Mouse (Mus musculus) midbrain, embryonic 13.5 days (tissue): ENCODE measurements around the gene Hoxd8. TPM values are rescaled to one million over a fixed set of nuclear protein-coding genes. Genes with fewer than 3 reads are reported as not detected.
A peak's percentile ranks its signal among the peaks of the same experiment; 100 is the strongest.

Experiments used
- ATAC-seq: fragments of 200-750 bp; cut with Nextera tagmentation; 2 replicates; pipeline ENCODE4 v1.8.0; 2017; ENCODE audit warnings: mild to moderate bottlenecking, moderate TSS enrichment, moderate library complexity
- H3K27ac ChIP-seq: fragments of 300-500 bp; sonication (generic); 2 replicates; pipeline ENCODE4 v1.5.1; 2015; ENCODE audit warnings: inconsistent platforms, mild to moderate bottlenecking, moderate library complexity
- H3K27me3 ChIP-seq: fragments of 300-500 bp; sonication (generic); 2 replicates; pipeline ENCODE4 v1.6.1; 2015; ENCODE audit warnings: mild to moderate bottlenecking, inconsistent platforms
- H3K36me3 ChIP-seq: fragments of 300-500 bp; sonication (generic); 2 replicates; pipeline ENCODE4 v1.6.1; 2015; ENCODE audit warnings: mild to moderate bottlenecking, inconsistent platforms
- H3K4me1 ChIP-seq: fragments of 300-500 bp; sonication (generic); replicated peaks from 2 replicates; pipeline ENCODE4 v1.6.1; 2015; ENCODE audit warnings: inconsistent platforms
- H3K4me2 ChIP-seq: fragments of 300-500 bp; sonication (generic); replicated peaks from 2 replicates; pipeline ENCODE4 v1.6.1; 2015; ENCODE audit warnings: moderate library complexity, mild to moderate bottlenecking, inconsistent platforms
- H3K4me3 ChIP-seq: fragments of 300-500 bp; sonication (generic); replicated peaks from 2 replicates; pipeline ENCODE4 v1.5.1; 2015; ENCODE audit warnings: mild to moderate bottlenecking, inconsistent platforms
- H3K9ac ChIP-seq: fragments of 300-500 bp; sonication (generic); replicated peaks from 2 replicates; pipeline ENCODE4 v1.6.1; 2015; ENCODE audit warnings: mild to moderate bottlenecking, inconsistent platforms
- H3K9me3 ChIP-seq: fragments of 300-500 bp; sonication (generic); 2 replicates; pipeline ENCODE4 v1.6.1; 2016; ENCODE audit warnings: mild to moderate bottlenecking, inconsistent platforms
- WGBS: fragments of 180-500 bp; shearing (Covaris S2); methylation state at CpG from one replicate; pipeline ENCODE4 v1.1.7; 2015; 5-methylcytosine and 5-hydroxymethylcytosine counted together
- polyA plus RNA-seq: library from polyadenylated mRNA; unstranded; fragments of >200 nt; fragmentation: Nextera tagmentation; extraction: Ambion mirVana; gene quantifications from 2 replicates; pipeline ENCODE4 v1.2.1, GENCODE M21; 2015

Hoxd8 gene
- polyA plus RNA-seq, 1 experiment from 2014 or later = not detected

GRCm38 (mm10) chr2:74688795-74689573 is 15.4 kb upstream of the Hoxd8 start:
- Histone ChIP-seq H3K4me3 (no peak overlapping the region), H3K4me1 (0 out of 2 replicates have a peak, but pooled peaks cover 6% of the 10 kb centered on the region), H3K36me3 (no peaks in the 10 kb centered on the region), H3K27me3 (peaks cover 97% of the 10 kb centered on the region), H3K9ac (no peak overlapping the region), H3K27ac (no peak overlapping the region), H3K9me3 (no peaks in the 10 kb centered on the region), H3K4me2 (no peak overlapping the region)
- 5% methylated on average over 12 of the region's 12 CpGs for WGBS
- no peak for ATAC-seq

GRCm38 (mm10) chr2:74689574-74690337 is 14.7 kb upstream of the Hoxd8 start:
- Histone ChIP-seq H3K36me3 (no peaks in the 10 kb centered on the region), H3K27ac (no peak overlapping the region), H3K4me1 (0 out of 2 replicates have a peak, but pooled peaks cover 6% of the 10 kb centered on the region), H3K4me3 (no peak overlapping the region), H3K4me2 (no peak overlapping the region), H3K9me3 (no peaks in the 10 kb centered on the region), H3K9ac (no peak overlapping the region), H3K27me3 (peaks cover 97% of the 10 kb centered on the region)
- no peak for ATAC-seq
- 2% methylated on average over 24 of the region's 24 CpGs for WGBS

DNA sequence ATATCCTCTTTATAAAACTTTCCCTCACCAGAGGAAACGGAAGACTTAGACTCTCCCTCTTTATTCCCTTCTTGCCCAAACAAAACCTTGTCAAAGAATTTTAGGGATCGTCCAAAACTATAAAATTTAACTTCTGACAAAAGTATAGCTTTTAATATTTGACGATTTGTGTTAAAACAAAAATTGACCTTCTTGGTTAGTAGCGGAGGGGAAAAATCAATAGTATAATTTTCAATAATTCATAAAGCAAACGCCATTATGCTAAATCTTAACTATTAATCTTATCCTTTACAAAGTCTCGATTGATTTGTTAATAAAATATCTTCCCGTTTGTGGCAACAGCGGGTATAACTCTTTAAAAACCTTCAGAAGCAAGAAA is 14.1 kb upstream of the Hoxd8 start:
- Histone ChIP-seq H3K9me3 (no peaks in the 10 kb centered on the region), H3K4me1 (0 out of 2 replicates have a peak, but pooled peaks cover 6% of the 10 kb centered on the region), H3K9ac (no peak overlapping the region), H3K4me3 (no peak overlapping the region), H3K27ac (no peak overlapping the region), H3K4me2 (no peak overlapping the region), H3K36me3 (no peaks in the 10 kb centered on the region), H3K27me3 (peaks cover 97% of the 10 kb centered on the region)
- WGBS = 8% methylated on average over 8 of the region's 8 CpGs
- no peak for ATAC-seq

GRCm38 (mm10) chr2:74691022-74691951 is 13.1 kb upstream of the Hoxd8 start, which contains the start of gene Hoxd10:
TSS of gene Hoxd10 (plus strand) at chr2:74691924.
- no peak for ATAC-seq
- Histone ChIP-seq H3K4me2 (0 out of 2 replicates have a peak within 1 kb of the TSS, but pooled peaks have one; percentile 5), H3K27ac (no peak within 1 kb of the TSS)

GRCm38 (mm10) chr2:74691995-74692807 is 12.2 kb upstream of the Hoxd8 start:
- ATAC-seq = no peak
- Histone ChIP-seq H3K9ac (no peak overlapping the region), H3K4me2 (no peak overlapping the region), H3K4me3 (no peak overlapping the region), H3K4me1 (0 out of 2 replicates have a peak, but pooled peaks cover 6% of the 10 kb centered on the region), H3K27ac (no peak overlapping the region), H3K9me3 (no peaks in the 10 kb centered on the region), H3K27me3 (peaks cover 98% of the 10 kb centered on the region), H3K36me3 (no peaks in the 10 kb centered on the region)
- WGBS = 5% methylated on average over 35 of the region's 35 CpGs

More at GRCm38 (mm10) chr2:74691022-74691951, 13.1 kb upstream of the Hoxd8 start, which contains the start of gene Hoxd10:
- WGBS = 1% methylated on average over 56 of the region's 56 CpGs
- H3K36me3 ChIP-seq = no peaks in the 10 kb centered on the region
- H3K4me3 ChIP-seq = no peak within 1 kb of the TSS
- H3K27me3 ChIP-seq = peaks cover 98% of the 10 kb centered on the region
- 0 out of 2 replicates have a peak, but pooled peaks cover 6% of the 10 kb centered on the region for H3K4me1 ChIP-seq
- H3K9ac ChIP-seq = no peak within 1 kb of the TSS
- no peaks in the 10 kb centered on the region for H3K9me3 ChIP-seq

GRCm38 (mm10) chr2:74692808-74693431 is 11.5 kb upstream of the Hoxd8 start:
- Histone ChIP-seq H3K27ac (no peak overlapping the region), H3K36me3 (no peaks in the 10 kb centered on the region), H3K9ac (no peak overlapping the region), H3K4me3 (no peak overlapping the region), H3K9me3 (no peaks in the 10 kb centered on the region), H3K4me1 (peaks cover 12% of the 10 kb centered on the region), H3K27me3 (peaks cover 98% of the 10 kb centered on the region), H3K4me2 (no peak overlapping the region)
- no peak for ATAC-seq
- WGBS = 2% methylated on average over 20 of the region's 20 CpGs

- ATAC-seq = no peak
Measured at GRCm38 (mm10) chr2:74693432-74693827, 11.0 kb upstream of the Hoxd8 start.

DNA sequence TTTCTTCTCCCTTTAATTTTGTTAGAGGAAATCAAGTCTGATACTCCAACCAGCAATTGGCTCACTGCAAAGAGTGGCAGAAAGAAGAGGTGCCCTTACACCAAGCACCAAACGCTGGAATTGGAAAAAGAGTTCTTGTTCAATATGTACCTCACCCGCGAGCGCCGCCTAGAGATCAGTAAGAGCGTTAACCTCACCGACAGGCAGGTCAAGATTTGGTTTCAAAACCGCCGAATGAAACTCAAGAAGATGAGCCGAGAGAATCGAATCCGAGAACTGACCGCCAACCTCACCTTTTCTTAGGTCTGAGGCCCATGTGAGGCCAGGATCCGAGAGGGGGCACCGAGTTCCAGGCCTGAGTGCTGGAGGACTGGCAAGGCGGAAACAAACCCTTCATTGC is 10.3 kb upstream of the Hoxd8 start:
- no peak for ATAC-seq

More at GRCm38 (mm10) chr2:74693432-74693827, 11.0 kb upstream of the Hoxd8 start:
- Histone ChIP-seq H3K36me3 (no peaks in the 10 kb centered on the region), H3K27me3 (peaks cover 98% of the 10 kb centered on the region), H3K4me2 (no peak overlapping the region), H3K9me3 (no peaks in the 10 kb centered on the region), H3K4me1 (peaks cover 17% of the 10 kb centered on the region), H3K27ac (no peak overlapping the region), H3K9ac (no peak overlapping the region), H3K4me3 (no peak overlapping the region)
- WGBS = 12% methylated on average over 4 of the region's 4 CpGs

GRCm38 (mm10) chr2:74695383-74695782 is 9.0 kb upstream of the Hoxd8 start:
- Histone ChIP-seq H3K36me3 (no peaks in the 10 kb centered on the region), H3K9ac (no peak overlapping the region), H3K4me3 (no peak overlapping the region), H3K27ac (no peak overlapping the region), H3K4me1 (peaks cover 18% of the 10 kb centered on the region), H3K9me3 (no peaks in the 10 kb centered on the region), H3K4me2 (no peak overlapping the region), H3K27me3 (peaks cover 99% of the 10 kb centered on the region)
- no peak for ATAC-seq
- WGBS = 0% methylated on average over 1 of the region's 1 CpGs

More for the DNA sequence above, 10.3 kb upstream of the Hoxd8 start:
- WGBS = 1% methylated on average over 16 of the region's 16 CpGs
- Histone ChIP-seq H3K4me2 (no peak overlapping the region), H3K36me3 (no peaks in the 10 kb centered on the region), H3K9me3 (no peaks in the 10 kb centered on the region), H3K27me3 (peaks cover 98% of the 10 kb centered on the region), H3K27ac (no peak overlapping the region), H3K4me1 (peaks cover 18% of the 10 kb centered on the region), H3K4me3 (no peak overlapping the region), H3K9ac (no peak overlapping the region)

GRCm38 (mm10) chr2:74695813-74696430 is 8.5 kb upstream of the Hoxd8 start:
- Histone ChIP-seq H3K36me3 (no peaks in the 10 kb centered on the region), H3K4me1 (peaks cover 18% of the 10 kb centered on the region), H3K27me3 (peaks cover 100% of the 10 kb centered on the region), H3K27ac (no peak overlapping the region), H3K9ac (no peak overlapping the region), H3K4me2 (no peak overlapping the region), H3K4me3 (no peak overlapping the region), H3K9me3 (no peaks in the 10 kb centered on the region)
- WGBS = 4% methylated on average over 7 of the region's 7 CpGs
- no peak for ATAC-seq
